Mouse (Mus musculus) c-Kit-positive CD71-positive TER-119-negative erythroid progenitor cells, embryonic 14.5 days (primary cell): ENCODE results near the gene Kifc3.

Source experiments
- DNase-seq: peaks from one replicate; pipeline ENCODE4 v3.0.0-alpha.2; 2013; ENCODE audit warnings: low read depth

The Kifc3 gene

GRCm38 (mm10) chr8:95156108-95156507 lies 46.5 kb downstream of the Kifc3 start:
- DNase-seq: no peak

GRCm38 (mm10) chr8:95155361-95155760 lies 47.3 kb downstream of the Kifc3 start:
- no peak for DNase-seq

DNA sequence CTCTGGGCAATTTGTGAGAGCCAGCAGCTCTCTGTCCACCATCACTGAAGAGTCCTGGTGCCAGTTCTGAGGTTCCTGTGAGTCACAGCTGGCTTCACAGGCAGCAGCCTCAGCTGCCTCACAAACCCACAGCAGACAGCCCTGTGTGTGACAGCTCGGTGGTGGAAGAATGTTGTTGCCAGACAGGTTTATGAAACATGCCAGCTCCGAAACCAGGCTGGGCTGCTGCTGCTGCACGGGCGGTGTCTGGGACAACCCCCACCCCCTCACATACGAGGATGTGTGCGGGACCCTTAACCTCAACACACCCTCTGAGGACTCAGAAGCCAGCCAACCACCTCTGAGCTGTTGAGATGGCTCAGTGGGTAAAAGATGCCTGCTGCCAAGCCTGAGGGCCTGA lies 48.0 kb downstream of the Kifc3 start:
- no peak for DNase-seq

GRCm38 (mm10) chr8:95154056-95154455 lies 48.6 kb downstream of the Kifc3 start:
- no peak for DNase-seq

DNA sequence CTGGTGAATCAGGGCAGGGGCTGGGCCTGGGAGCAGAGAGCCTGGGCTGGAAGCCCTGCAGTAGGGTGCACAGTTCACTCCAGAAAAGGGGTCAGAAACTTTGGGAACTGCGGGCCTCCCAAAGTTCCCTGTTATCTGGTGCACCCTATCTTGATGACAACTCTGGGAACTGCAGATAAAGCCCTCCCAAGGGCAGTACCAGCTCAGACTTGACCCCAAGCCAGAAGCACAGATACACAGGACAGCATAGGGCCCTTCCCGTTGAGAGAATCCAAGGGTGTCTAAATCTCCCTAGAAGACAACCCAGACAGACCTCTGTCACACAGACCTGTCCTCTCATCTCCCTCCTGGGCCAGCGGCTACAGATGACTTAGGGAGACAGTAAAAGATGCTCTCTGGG lies 52.0 kb downstream of the Kifc3 start:
- no peak for DNase-seq

DNA sequence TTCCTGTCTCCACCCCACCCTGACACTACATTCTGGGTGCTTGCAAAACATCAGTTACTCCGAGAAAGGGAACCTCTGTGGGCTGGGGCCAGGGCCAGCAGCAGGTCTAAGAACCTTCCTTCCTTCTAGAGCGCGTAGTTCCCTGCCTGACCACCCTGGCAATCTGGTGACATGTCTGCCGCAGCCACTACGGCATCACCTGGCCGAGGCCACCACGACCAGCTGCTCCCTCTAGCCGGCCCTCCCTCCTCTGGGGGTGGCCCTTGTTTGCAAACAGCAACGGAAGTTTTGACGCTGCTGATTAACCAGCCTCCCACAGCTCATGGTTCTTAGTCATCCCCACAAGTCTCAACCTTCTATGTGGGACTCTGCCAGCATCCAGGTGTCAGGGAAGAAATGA lies 53.2 kb downstream of the Kifc3 start:
- DNase-seq: no peak

GRCm38 (mm10) chr8:95146846-95147245 lies 55.8 kb downstream of the Kifc3 start:
- DNase-seq: no peak

- no peak for DNase-seq
These were observed 56.4 kb downstream of the Kifc3 start for GRCm38 (mm10) chr8:95146044-95146745.

GRCm38 (mm10) chr8:95144631-95145015 lies 58.0 kb downstream of the Kifc3 start:
- no peak for DNase-seq

DNA sequence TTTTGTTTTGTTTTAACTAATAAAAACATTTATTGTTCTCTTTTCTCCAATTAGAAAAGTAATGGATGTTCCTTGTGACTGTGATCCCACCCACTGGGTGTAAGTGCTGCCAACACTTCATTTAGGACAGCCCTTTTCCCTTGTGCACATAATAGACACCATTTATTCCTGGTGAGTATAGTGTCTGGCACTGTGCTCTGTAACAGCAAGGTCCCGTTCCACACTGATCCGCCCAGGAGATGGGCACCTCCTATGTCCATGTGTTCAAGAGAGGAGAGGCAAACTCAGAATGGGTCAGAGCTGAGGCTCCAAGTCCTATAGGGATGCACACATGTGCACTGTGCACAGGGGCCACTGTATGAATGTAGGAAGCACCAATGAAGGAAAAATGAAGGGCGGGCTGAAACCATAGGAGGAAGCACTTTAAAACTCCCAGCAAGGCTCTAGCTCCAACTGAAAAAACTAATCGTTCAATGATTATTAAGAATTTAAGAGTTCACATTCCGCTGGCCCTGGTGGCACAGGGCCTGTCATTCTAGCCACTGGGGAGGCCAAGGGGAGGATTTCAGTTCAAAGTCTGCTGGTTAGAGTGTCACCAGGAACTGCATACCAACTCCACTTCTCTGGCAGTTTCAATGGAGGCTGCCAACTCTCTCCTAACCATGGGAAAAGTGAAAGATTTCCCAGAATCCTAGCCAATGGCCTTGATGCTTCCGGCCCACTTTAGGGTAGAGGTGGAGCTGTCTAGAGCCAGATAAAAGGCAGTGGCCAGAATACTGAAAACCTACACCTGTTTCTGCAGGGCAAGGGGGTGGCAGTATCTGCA lies 58.6 kb downstream of the Kifc3 start:
- DNase-seq: no peak

- DNase-seq: no peak
These were observed 59.4 kb downstream of the Kifc3 start for GRCm38 (mm10) chr8:95142985-95143804.

GRCm38 (mm10) chr8:95142075-95142831 lies 60.4 kb downstream of the Kifc3 start:
- no peak for DNase-seq

DNA sequence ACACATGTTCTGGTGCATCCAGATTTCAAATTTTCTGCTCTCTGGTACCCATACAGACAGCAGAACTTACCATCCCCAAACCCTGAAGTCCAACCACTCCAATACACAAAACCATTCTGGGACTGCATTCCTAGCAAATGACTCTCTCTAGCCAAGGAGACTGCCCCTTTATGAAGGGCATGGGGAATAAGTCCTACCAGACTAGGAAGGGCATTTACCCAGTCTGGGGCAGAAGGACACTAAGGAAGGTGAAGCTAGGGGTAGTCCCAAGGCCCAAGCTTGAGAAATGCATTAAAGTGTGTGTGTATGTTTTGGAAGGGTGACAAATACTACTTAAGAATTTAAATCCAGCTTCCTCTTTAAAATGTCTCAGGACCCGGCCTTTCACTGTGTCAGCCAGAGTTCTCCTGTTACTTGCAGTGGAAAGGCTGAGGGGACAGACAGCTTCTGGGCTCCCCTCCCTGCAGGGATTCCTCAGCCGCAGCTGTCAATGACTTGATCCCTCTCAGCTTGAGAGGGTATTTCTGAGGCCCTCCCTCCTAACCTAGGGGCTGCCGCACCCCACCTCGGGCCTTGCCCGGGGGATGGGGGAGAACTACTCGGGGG lies 61.0 kb downstream of the Kifc3 start:
- DNase-seq: no peak

DNA sequence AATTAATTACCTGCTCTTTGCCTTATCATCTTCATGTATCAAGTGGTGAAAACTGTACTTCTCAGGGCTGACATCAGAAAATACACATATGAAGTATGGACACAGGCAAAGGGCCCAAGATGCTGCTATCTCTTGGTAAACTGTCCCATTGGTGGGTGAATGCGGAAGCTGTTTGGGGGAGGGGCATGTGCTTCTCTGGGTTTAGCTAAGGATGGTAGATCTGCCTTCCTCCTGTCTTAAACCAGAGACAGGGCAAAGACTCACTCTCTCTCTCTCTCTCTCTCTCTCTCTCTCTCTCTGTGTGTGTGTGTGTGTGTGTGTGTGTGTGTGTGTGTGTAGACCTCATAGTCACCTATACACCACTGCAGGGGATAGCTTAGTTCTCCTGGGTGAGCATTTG lies 61.6 kb downstream of the Kifc3 start:
- DNase-seq: no peak

GRCm38 (mm10) chr8:95140555-95140954 lies 62.1 kb downstream of the Kifc3 start:
- no peak for DNase-seq

GRCm38 (mm10) chr8:95139051-95139365 lies 63.6 kb downstream of the Kifc3 start:
- no peak for DNase-seq

GRCm38 (mm10) chr8:95138341-95139050 lies 64.1 kb downstream of the Kifc3 start:
- no peak for DNase-seq

- DNase-seq: no peak
These were observed 64.9 kb downstream of the Kifc3 start for GRCm38 (mm10) chr8:95137641-95138098.

- DNase-seq: no peak
These were observed 65.4 kb downstream of the Kifc3 start for GRCm38 (mm10) chr8:95137201-95137600.

DNA sequence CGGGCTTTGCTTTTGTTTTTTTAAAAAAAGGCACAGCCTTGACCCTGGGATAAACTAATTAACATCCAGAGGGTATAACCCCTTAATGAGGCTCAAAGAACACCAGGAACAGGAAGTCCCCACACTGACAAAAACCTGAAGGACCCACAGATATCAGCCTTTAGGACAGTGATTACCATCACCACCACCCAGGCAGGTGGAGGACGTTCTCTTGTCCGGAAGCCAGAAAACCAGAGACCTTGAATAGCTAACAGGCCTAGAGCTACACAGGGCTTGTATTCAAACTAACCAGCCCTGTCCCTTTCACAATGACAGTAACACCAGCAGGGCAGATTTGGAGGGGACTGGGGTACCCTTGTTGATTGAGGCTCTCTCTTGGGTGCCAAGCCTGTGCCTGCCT lies 66.4 kb downstream of the Kifc3 start:
- no peak for DNase-seq

DNA sequence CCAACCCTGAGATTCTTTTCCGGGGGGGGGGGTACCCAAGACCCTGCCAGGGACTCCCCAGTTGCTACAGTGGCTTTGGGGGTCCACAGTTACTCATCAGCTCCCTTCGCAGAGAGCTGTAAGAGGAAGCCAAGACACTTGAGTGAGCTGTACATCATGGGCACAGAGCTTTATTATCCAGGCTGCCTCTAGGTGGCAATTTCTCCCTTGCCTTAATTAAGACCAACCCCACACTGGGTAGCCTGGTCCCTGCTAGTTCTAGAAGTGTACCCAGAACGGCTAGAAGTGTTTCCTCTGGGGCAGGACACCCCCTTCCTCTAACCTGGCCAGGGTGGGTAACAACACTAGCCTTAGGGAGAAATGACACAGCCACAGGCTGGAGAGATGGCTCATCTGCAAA lies 67.4 kb downstream of the Kifc3 start:
- DNase-seq: no peak
